Mouse (Mus musculus) midbrain, embryonic 11.5 days (tissue): Measurements from ENCODE around the gene Spon2. TPM values are rescaled to one million over a fixed set of nuclear protein-coding genes. Genes with fewer than 3 reads are reported as not detected.

Experiments
- ATAC-seq: fragments of 200-750 bp; cut with Nextera tagmentation; 2 replicates; pipeline ENCODE4 v1.8.0; 2017; ENCODE audit warnings: moderate TSS enrichment, moderate library complexity; ENCODE audit not compliant: low FRiP score
- DNase-seq: peaks from one replicate; pipeline ENCODE4 v3.0.0; 2015; ENCODE audit warnings: low spot score; ENCODE audit errors: missing footprints
- H3K27ac ChIP-seq: fragments of 300-500 bp; sonication (generic); 2 replicates; pipeline ENCODE4 v1.5.1; 2014; ENCODE audit warnings: low read depth, low read length
- H3K27me3 ChIP-seq: fragments of 300-500 bp; sonication (generic); 2 replicates; pipeline ENCODE4 v1.6.1; 2014; ENCODE audit warnings: mild to moderate bottlenecking, low read length, moderate library complexity, mixed read lengths; ENCODE audit not compliant: control insufficient read depth, insufficient read depth
- H3K36me3 ChIP-seq: fragments of 300-500 bp; sonication (generic); 2 replicates; pipeline ENCODE4 v1.6.1; 2014; ENCODE audit warnings: mild to moderate bottlenecking, low read length, moderate library complexity, mixed read lengths; ENCODE audit not compliant: control insufficient read depth, insufficient read depth
- H3K4me1 ChIP-seq: fragments of 300-500 bp; sonication (generic); 2 replicates; pipeline ENCODE4 v1.6.1; 2014; ENCODE audit warnings: low read length; ENCODE audit not compliant: control insufficient read depth, insufficient read depth
- H3K4me2 ChIP-seq: fragments of 300-500 bp; sonication (generic); 2 replicates; pipeline ENCODE4 v1.6.1; 2014; ENCODE audit warnings: mild to moderate bottlenecking, moderate library complexity
- H3K4me3 ChIP-seq: fragments of 300-500 bp; sonication (generic); 2 replicates; pipeline ENCODE4 v1.5.1; 2014; ENCODE audit warnings: low read depth, low read length
- H3K9ac ChIP-seq: fragments of 300-500 bp; sonication (generic); 2 replicates; pipeline ENCODE4 v1.6.1; 2014; ENCODE audit warnings: low read length
- H3K9me3 ChIP-seq: fragments of 300-500 bp; sonication (generic); 2 replicates; pipeline ENCODE4 v1.6.1; 2016; ENCODE audit warnings: low read length; ENCODE audit not compliant: control insufficient read depth
- WGBS: fragments of 180-500 bp; shearing (Covaris S2); extraction: QIAGEN DNeasy Blood & Tissue Kit; methylation state at CpG from one replicate; pipeline ENCODE4 v1.1.7; 2014; 5-methylcytosine and 5-hydroxymethylcytosine counted together
- polyA plus RNA-seq: library from polyadenylated mRNA; unstranded; fragments of >200 nt; fragmentation: Nextera tagmentation; extraction: Ambion mirVana; gene quantifications from 2 replicates; pipeline ENCODE4 v1.2.1, GENCODE M21; 2014

The Spon2 gene
- polyA plus RNA-seq = 2.0 and 3.5 TPM in 2 replicates

- H3K27ac ChIP-seq = no peak within 1 kb of the TSS
- ATAC-seq = no peak
- H3K36me3 ChIP-seq = no peaks in the 10 kb centered on the region
- no peaks in the 10 kb centered on the region for H3K27me3 ChIP-seq
- no peak within 1 kb of the TSS for H3K9ac ChIP-seq
- H3K4me3 ChIP-seq = no peak within 1 kb of the TSS
- H3K4me1 ChIP-seq = peaks cover 11% of the 10 kb centered on the region
- WGBS = 24% methylated on average over 5 of the region's 5 CpGs
- DNase-seq = no peak
- no peaks in the 10 kb centered on the region for H3K9me3 ChIP-seq
- no peak within 1 kb of the TSS for H3K4me2 ChIP-seq
These were observed at the start of gene Spon2 for GRCm38 (mm10) chr5:33218081-33218480. TSS of gene Spon2 (minus strand) at chr5:33218455.

- Histone ChIP-seq H3K27me3 (no peaks in the 10 kb centered on the region), H3K4me2 (no peak overlapping the region), H3K27ac (no peak overlapping the region), H3K9ac (no peak overlapping the region), H3K36me3 (peaks cover 69% of the 10 kb centered on the region), H3K4me3 (no peak overlapping the region), H3K4me1 (no peaks in the 10 kb centered on the region), H3K9me3 (no peaks in the 10 kb centered on the region)
- ATAC-seq = no peak
- DNase-seq = no peak
- WGBS = 95% methylated on average over 5 of the region's 5 CpGs
These were observed 36.2 kb upstream of the Spon2 start for GRCm38 (mm10) chr5:33254416-33254815.

- no peaks in the 10 kb centered on the region for H3K4me1 ChIP-seq
- H3K4me3 ChIP-seq = no peak overlapping the region
- peaks cover 42% of the 10 kb centered on the region for H3K36me3 ChIP-seq
- H3K27ac ChIP-seq = no peak overlapping the region
- ATAC-seq = no peak
- WGBS = 93% methylated on average over 12 of the region's 12 CpGs
- H3K9ac ChIP-seq = no peak overlapping the region
- H3K4me2 ChIP-seq = no peak overlapping the region
- H3K9me3 ChIP-seq = no peaks in the 10 kb centered on the region
- no peaks in the 10 kb centered on the region for H3K27me3 ChIP-seq
- DNase-seq = no peak
These were observed 29.9 kb upstream of the Spon2 start for GRCm38 (mm10) chr5:33248186-33248585.

- H3K36me3 ChIP-seq = peaks cover 36% of the 10 kb centered on the region
- no peak for DNase-seq
These were observed 29.1 kb upstream of the Spon2 start for GRCm38 (mm10) chr5:33247387-33247786.

GRCm38 (mm10) chr5:33245701-33246100, 27.4 kb upstream of the Spon2 start:
- Histone ChIP-seq H3K36me3 (peaks cover 30% of the 10 kb centered on the region), H3K4me2 (no peak overlapping the region), H3K4me3 (no peak overlapping the region), H3K9me3 (no peaks in the 10 kb centered on the region), H3K27me3 (no peaks in the 10 kb centered on the region), H3K27ac (no peak overlapping the region), H3K9ac (no peak overlapping the region), H3K4me1 (no peaks in the 10 kb centered on the region)
- 91% methylated on average over 3 of the region's 3 CpGs for WGBS
- ATAC-seq = 0 out of 2 replicates have a peak, but pooled peaks have one; percentile 24
- DNase-seq = no peak

More at GRCm38 (mm10) chr5:33247387-33247786, 29.1 kb upstream of the Spon2 start:
- Histone ChIP-seq H3K9me3 (no peaks in the 10 kb centered on the region), H3K4me2 (no peak overlapping the region), H3K27ac (no peak overlapping the region), H3K9ac (no peak overlapping the region), H3K4me1 (no peaks in the 10 kb centered on the region), H3K27me3 (no peaks in the 10 kb centered on the region), H3K4me3 (no peak overlapping the region)
- WGBS = 97% methylated on average over 2 of the region's 2 CpGs
- no peak for ATAC-seq

- 86% methylated on average over 5 of the region's 5 CpGs for WGBS
- H3K4me3 ChIP-seq = no peak overlapping the region
- no peak overlapping the region for H3K4me2 ChIP-seq
- no peaks in the 10 kb centered on the region for H3K27me3 ChIP-seq
- ATAC-seq (no peak), DNase-seq (no peak)
- H3K27ac ChIP-seq = no peak overlapping the region
- no peaks in the 10 kb centered on the region for H3K4me1 ChIP-seq
- no peak overlapping the region for H3K9ac ChIP-seq
- no peaks in the 10 kb centered on the region for H3K9me3 ChIP-seq
- H3K36me3 ChIP-seq = peaks cover 17% of the 10 kb centered on the region
These were observed 26.2 kb upstream of the Spon2 start for GRCm38 (mm10) chr5:33244377-33244920.

GRCm38 (mm10) chr5:33239934-33240333, 21.7 kb upstream of the Spon2 start:
- H3K4me1 ChIP-seq = no peaks in the 10 kb centered on the region
- no peaks in the 10 kb centered on the region for H3K9me3 ChIP-seq
- H3K4me2 ChIP-seq = no peak overlapping the region
- H3K27me3 ChIP-seq = no peaks in the 10 kb centered on the region
- no peaks in the 10 kb centered on the region for H3K36me3 ChIP-seq
- ATAC-seq (no peak), DNase-seq (no peak)
- H3K9ac ChIP-seq = no peak overlapping the region
- 64% methylated on average over 3 of the region's 3 CpGs for WGBS
- no peak overlapping the region for H3K27ac ChIP-seq
- no peak overlapping the region for H3K4me3 ChIP-seq

GRCm38 (mm10) chr5:33239111-33239714, 21.0 kb upstream of the Spon2 start:
- no peak overlapping the region for H3K4me3 ChIP-seq
- H3K4me1 ChIP-seq = no peaks in the 10 kb centered on the region
- no peak overlapping the region for H3K4me2 ChIP-seq
- H3K27me3 ChIP-seq = no peaks in the 10 kb centered on the region
- no peaks in the 10 kb centered on the region for H3K36me3 ChIP-seq
- ATAC-seq (no peak), DNase-seq (no peak)
- 79% methylated on average over 3 of the region's 3 CpGs for WGBS
- H3K27ac ChIP-seq = no peak overlapping the region
- no peak overlapping the region for H3K9ac ChIP-seq
- no peaks in the 10 kb centered on the region for H3K9me3 ChIP-seq

GRCm38 (mm10) chr5:33238256-33238645, 20.0 kb upstream of the Spon2 start:
- 77% methylated on average over 3 of the region's 3 CpGs for WGBS

More at GRCm38 (mm10) chr5:33238256-33238645, 20.0 kb upstream of the Spon2 start:
- Histone ChIP-seq H3K27ac (no peak overlapping the region), H3K9me3 (no peaks in the 10 kb centered on the region), H3K4me1 (no peaks in the 10 kb centered on the region), H3K4me2 (no peak overlapping the region), H3K27me3 (no peaks in the 10 kb centered on the region), H3K4me3 (no peak overlapping the region), H3K9ac (no peak overlapping the region), H3K36me3 (no peaks in the 10 kb centered on the region)
- ATAC-seq (no peak), DNase-seq (no peak)
